Mouse (Mus musculus) mouse embryonic stem cell (cell line): ENCODE data around the gene Morc3.

Source experiments
- in situ Hi-C, 2 experiments: fragments of 300-500 bp; cut with MboI; formaldehyde crosslinking; loops; 1 replicate in 1 of 2; 3 replicates in 1 of 2; pipeline ENCODE4 v1.14.3; 2019 to 2020; ENCODE audit warnings: low sequenced_read_pairs in 2 of 2, low pct_unique_long_range_greater_than_20kb in 1 of 2, mixed read lengths in 1 of 2; ENCODE audit not compliant: unreplicated experiment in 1 of 2

Morc3 gene

GRCm38 (mm10) chr16:93909936-93910335, 78.0 kb downstream of the Morc3 start:
- in situ Hi-C loops = no loop called here

DNA sequence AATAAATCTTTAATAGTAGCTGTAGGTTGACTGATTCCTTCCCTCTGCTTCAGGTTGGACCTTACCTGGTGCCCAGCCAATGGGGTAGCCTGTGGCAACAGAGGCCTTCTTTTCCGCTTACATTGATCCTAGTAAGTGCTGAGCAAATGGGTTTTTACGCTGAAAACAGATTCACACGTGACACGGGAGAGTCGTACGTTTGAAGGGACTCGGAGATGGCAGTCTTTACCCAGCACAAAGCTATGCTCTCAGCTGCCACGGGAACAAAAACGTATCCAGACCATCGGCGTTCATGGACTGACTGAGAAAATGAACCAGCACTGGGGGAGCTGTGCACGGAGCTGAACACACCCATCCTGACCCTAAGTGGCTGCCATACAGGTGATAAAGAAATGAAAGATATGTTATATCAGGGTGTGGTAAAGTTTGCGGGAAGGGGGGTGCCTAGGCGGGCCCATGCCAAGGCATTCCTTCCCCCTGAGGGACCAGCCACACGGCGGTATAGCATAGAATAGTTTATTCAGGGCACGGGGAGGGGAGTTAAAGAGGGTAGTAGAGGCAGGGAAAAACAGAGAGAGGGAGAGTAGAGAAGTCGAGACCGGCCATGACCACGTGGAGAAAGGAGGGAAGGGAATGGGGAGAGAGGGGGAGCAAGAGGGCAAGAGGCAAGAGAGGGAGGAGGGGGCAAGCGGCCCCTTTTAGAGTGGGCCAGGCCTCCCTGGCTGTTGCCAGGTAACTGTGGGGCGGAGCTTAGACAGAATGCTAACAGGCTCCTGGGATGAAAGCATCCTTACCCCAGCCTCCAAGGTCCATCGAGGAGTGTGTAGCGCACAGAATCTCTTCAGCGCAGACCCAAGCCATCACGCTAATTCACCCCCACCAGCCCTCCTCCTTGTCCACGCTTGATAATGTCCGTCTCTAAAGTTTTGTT, 79.1 kb downstream of the Morc3 start:
- in situ Hi-C loops = no loop called here

DNA sequence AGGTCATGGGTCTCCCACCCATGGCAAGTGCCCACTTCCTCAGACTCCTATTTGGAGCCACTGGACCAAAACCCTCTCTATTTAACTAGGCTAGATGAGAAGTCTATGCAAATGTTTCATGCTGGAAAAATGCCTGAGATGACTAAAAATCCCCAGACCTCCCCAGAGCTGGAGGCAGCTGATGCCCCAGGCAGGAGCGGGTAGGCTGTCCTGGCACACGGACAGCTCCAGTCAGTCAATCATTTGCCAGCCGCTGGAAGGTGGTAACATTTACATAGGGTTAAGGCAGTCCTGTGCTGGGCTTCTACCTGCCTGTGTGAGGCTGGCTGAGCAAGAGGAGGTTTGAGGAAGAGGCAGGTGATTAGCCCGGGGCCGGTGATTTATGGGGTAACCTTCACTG, 80.2 kb downstream of the Morc3 start:
- in situ Hi-C loops = no loop called here

DNA sequence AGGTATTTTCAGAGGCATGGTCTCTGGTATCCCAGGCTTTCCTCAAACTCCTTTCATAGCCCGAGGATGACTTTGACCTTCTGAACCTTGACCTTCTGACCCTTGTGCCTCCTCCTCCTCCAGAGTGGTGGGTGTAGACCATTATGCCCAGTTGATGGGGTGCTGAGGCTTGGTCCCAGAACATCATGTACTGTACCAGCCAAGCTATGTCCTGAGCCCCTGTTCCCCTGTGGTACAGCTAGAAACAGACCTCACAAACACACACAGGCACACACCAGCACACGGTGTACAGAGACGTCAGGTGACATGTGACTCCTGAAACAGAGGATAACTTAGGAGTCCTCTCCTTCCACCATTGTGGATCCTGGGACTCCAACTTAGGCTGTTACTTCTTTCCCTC, 80.9 kb downstream of the Morc3 start:
- in situ Hi-C loops = no loop called here

GRCm38 (mm10) chr16:93913881-93914576, 82.1 kb downstream of the Morc3 start:
- in situ Hi-C loops = no loop called here

DNA sequence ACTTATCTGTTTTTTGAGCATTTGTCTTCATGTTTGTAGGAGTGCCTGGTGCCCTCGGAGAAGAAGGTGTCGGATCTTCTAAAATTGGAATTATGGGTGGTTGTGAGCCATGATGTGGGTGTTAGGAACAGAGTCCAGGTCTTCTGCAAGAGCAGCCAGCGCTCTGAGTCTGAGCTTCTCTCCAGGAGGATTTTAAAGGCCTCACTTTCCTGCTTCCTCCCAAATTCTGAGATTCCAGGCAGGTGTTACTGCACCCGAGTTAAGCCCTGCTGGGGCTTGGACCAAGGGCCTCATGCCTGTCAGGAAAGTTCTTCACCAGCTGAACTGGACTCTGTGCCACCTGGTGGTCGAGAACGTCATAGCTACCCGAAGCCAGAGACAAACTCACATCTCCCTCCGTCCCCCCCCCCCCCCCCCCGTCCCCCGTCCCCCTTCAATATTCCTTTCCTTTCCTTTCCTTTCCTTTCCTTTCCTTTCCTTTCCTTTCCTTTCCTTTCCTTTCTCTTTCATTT, 83.5 kb downstream of the Morc3 start:
- in situ Hi-C loops = no loop called here

DNA sequence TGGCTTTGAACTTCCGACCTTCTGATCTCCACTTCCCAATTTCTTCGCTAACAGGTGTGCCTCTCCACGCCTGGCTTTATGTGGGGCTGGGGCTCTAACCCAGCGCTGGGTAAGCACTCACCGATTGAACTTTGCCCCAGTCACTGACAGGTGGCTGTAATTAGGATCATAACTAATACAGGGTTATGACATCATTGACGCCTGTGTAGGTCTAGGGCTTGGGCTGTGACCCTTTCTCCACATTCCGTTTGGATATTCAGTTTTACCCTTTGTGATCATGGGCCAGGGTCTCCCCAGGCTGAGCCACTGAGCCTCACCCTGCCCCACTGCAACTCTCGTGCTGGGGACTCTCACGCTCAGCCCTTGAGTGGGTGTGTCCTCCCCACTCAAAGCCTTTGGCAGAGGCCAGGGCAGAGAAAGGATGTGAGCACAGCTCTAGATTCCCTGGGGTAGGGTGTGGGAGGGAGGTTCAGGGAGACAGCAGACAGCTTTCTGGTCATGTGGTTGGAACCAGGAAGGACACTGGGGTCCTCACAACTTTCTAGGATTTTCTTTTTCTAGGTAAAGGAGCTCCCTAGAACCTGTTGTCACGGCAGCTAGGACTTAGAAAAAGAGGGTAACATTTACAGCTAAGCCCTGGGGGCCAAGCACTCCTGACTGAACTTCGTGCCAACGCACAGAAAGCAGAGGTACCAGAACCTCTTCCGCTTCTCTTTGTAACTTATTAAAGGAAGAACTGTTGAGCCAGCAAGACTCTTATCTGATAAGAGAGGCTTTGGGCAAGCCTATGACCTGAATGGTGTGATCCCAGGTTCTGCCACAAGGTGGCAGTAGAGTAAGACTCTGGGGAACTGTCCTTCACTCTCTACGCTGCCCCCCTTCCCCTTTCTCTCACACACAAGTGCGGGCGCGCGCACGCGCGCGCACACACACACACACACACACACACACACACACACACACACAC, 86.1 kb downstream of the Morc3 start:
- in situ Hi-C loops = no loop called here

- in situ Hi-C loops = no loop called here
Measured at GRCm38 (mm10) chr16:93918679-93919060, 86.7 kb downstream of the Morc3 start.

GRCm38 (mm10) chr16:93919189-93919588, 87.3 kb downstream of the Morc3 start:
- in situ Hi-C loops = no loop called here

GRCm38 (mm10) chr16:93920673-93921072, 88.8 kb downstream of the Morc3 start:
- in situ Hi-C loops = no loop called here

GRCm38 (mm10) chr16:93922835-93923389, 91.0 kb downstream of the Morc3 start:
- in situ Hi-C loops = no loop called here

DNA sequence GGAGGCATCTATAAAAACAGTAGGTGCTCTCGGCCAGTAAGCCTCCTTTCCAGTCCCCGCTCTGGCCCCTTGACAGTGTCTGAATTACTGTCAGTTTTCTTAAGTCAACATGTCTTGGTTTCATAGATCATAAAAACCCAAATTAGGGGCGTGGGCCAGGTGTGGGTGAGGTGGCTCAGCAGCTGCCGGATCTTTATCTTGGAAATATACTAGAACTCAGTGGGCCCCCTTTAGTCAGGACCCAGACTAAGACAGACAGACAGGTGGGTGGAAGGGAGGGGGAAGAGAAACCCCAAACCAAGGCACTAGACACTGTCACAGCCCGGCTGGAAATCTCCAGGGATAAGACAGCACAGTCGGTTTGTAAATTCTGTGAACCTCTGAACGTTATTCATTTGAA, 91.9 kb downstream of the Morc3 start:
- in situ Hi-C loops = no loop called here
